Mouse (Mus musculus): Measurements from ENCODE around the gene Tuba1c.

- TF ChIP-seq POLR2A (IDR thresholded peaks at IDR 0.05; ENCODE audit: borderline replicate concordance, low read depth, low read length) (no peak), CTCF (IDR thresholded peaks at IDR 0.05; ENCODE audit: low read depth, low read length) (no peak)
Measured at GRCm38 (mm10) chr15:99082840-99083239, 53.1 kb downstream of the Tuba1c start.
